Mouse (Mus musculus): ENCODE measurements around the gene Gm28635. TPM values are rescaled to one million over a fixed set of nuclear protein-coding genes. Genes with fewer than 3 reads are reported as not detected.

The Gm28635 gene
- polyA plus RNA-seq, 1 experiment, result not detected

DNA sequence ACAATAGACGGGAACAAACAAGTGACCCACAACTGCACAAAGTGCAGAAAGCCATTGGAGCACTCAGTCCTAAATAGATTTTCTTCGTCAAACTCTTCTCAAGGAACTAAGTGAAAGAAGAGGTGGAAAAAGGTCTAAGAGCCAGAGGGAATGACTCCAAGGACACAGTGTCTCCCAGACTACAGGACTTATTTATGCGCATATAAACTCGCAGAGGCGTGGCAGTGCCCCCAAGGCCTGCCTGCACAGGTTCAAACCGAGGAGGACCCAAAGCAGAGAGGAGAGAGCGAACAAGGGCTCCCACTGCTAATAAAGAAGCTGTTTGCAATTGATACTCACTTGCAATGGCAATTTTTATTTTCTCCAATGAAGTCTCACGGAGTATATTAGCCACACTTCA is 92.1 kb downstream of the Gm28635 start:
- TF ChIP-seq GATA1 (IDR thresholded peaks at IDR 0.05; ENCODE audit: low read length), result no peak

DNA sequence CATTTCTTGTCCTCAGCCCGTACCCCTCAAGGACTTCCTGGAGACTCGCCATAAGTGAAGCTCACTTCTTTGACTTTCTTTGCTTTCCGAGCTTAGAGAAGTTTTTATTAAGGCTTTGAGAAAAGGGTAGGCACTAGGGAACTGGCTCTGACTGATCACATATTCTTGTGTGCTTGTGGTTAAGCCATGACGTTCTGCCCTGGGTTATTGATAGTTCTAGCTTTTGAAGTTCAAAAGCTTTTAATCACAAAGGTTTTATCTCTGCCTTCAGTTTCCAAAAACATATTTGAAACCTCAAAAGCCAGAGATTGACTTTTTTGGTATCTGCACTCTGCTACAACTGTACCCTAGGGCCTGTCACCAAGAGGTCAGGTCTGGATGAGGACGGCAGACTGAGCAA is 95.6 kb downstream of the Gm28635 start:
- no peak for TF ChIP-seq GATA1 (IDR thresholded peaks at IDR 0.05; ENCODE audit: low read length)

DNA sequence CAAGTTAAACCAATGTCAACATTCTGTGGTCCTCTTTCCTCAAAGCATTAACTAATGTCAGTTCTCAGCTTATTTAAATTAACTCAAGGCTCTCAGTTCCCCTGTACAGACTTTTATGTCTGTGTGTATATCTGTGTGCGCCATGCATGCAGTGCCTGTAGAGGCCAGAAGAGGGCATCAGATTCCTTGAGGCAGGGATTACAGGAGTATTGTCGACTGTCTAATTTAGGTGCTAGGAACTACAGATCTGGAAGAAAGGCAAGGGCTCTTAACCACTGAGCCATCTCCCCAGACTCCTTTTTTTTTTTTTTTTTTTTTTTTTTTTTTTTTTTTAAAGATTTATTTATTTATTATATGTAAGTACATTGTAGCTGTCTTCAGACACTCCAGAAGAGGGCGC is 96.6 kb downstream of the Gm28635 start:
- TF ChIP-seq GATA1 (IDR thresholded peaks at IDR 0.05; ENCODE audit: low read length), result no peak

DNA sequence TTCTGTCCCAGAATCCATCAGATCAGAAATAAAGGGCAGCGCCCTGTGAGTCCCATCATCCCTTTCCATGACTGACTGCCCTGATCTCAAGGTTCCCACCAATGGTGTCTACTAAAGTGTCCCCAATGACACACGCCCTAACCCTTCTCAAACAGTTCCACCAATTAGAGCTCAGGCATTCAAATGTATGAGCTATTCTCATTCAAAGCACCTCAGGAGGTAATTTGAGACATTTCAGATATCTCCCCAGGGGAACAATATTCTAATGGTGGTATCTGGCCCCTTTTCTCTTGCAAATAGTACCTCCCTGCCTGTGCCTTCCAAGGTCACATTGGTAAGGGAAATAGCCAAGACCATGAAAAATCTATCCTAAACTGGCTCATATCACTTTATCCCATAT is 98.5 kb downstream of the Gm28635 start:
- no peak for TF ChIP-seq GATA1 (IDR thresholded peaks at IDR 0.05; ENCODE audit: low read length)

DNA sequence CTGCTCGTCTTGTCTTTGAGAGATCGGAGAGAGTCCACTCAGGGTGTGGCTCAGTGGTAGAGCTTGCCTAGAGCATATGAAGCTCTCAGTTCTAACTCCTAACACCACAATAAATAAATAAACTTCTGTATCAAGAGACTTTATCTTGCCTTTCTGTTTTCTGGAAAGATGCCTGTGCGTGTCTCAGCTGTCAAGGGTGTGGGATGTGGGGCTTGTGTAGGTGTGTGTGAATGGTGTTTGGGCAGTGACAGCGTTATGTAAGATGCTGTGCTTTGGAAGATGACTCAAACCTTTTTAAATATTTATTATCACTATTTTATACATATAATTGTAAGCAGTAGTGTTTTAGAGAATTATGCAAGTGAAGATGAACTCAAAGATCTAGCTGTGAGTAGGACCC is 103.7 kb downstream of the Gm28635 start:
- no peak for TF ChIP-seq GATA1 (IDR thresholded peaks at IDR 0.05; ENCODE audit: low read length)

DNA sequence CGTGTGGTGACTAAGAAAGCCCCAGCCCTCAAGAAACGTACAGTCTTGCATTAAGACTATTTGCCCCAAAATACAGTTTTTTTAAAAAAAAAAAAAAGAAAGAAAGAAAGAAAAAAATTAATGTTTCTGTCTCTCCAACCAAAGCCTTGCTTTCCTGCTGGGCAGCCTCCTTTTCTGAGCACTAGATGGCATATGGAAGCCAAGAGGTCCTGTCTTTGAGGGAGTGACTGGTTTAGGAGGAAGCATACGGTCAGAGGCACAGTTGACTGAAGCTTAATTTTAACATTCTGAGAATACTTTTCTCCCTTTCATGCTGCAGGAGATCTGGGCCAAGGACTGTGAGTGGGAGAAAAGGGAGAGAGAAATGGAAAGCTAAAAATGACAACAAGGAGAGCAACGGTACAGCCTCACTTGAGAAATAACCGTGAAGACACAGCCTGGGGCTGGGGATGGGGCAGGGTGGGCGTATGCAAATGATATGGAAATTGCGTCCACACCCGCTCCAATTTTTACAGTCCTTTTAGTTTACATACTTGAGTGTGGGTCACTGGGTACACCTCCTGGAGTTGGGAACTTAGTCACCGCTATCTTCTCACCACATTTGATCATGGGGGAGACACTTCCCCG is 120.8 kb downstream of the Gm28635 start:
- no peak for TF ChIP-seq GATA1 (IDR thresholded peaks at IDR 0.05; ENCODE audit: low read length)

Other genes starting within 250 kb of the Gm28635 start
- 0.67 and 1.4 TPM in 2 replicates for gene Tfpi, start 201.3 kb downstream of the Gm28635 start, polyA plus RNA-seq (2012)
- 10.8 and 13.2 TPM in 2 replicates for gene Ctnnd1, start 27.3 kb downstream of the Gm28635 start, polyA plus RNA-seq (2012)
- not detected in 2 replicates for gene Btbd18, start 19.0 kb downstream of the Gm28635 start, polyA plus RNA-seq (2012)
- gene Selenoh, start 7.3 kb downstream of the Gm28635 start, polyA plus RNA-seq (2012), result 410 and 495 TPM in 2 replicates
- gene Med19, start 361 bp upstream of the Gm28635 start, polyA plus RNA-seq (2012), result 26.7 and 30.6 TPM in 2 replicates
- 3.4 and 5.5 TPM in 2 replicates for gene Tmx2, start 1.1 kb upstream of the Gm28635 start, polyA plus RNA-seq (2012)
- 28.6 and 31.5 TPM in 2 replicates for gene Zdhhc5, start 37.1 kb upstream of the Gm28635 start, polyA plus RNA-seq (2012)
- 0.71 and 0.84 TPM in 2 replicates for gene Clp1, start 49.3 kb upstream of the Gm28635 start, polyA plus RNA-seq (2012)
- 1.4 TPM in 2 replicates for gene Ypel4, start 56.0 kb upstream of the Gm28635 start, polyA plus RNA-seq (2012)
- 0.11 TPM in 1 of 2 replicates, not detected in the other for gene Gm19426, start 65.6 kb upstream of the Gm28635 start, polyA plus RNA-seq (2012)
- gene Serping1, start 97.4 kb upstream of the Gm28635 start, polyA plus RNA-seq (2012), result not detected in 2 replicates
- 1.5 and 5.3 TPM in 2 replicates for gene Ube2l6, start 120.8 kb upstream of the Gm28635 start, polyA plus RNA-seq (2012)
- not detected in 2 replicates for gene Smtnl1, start 144.6 kb upstream of the Gm28635 start, polyA plus RNA-seq (2012)
- gene Timm10, start 149.0 kb upstream of the Gm28635 start, polyA plus RNA-seq (2012), result 13.4 and 17.2 TPM in 2 replicates
- gene Slc43a1, start 160.8 kb upstream of the Gm28635 start, polyA plus RNA-seq (2012), result not detected in 2 replicates
- not detected in 2 replicates for gene Rtn4rl2, start 208.7 kb upstream of the Gm28635 start, polyA plus RNA-seq (2012)

Data from G1E-ER4 (cell line).